Mouse (Mus musculus) heart, adult 18-20 months (tissue): ENCODE measurements at regions not wholly inside any gene's neighbourhood (a gene's known extent, or its start where the extent isn't known, plus 50 kb on each side); places are given as distances from the start of the nearest gene placed in this dataset.

ENCODE experiments used
- DNase-seq, 2 experiments: peaks; one replicate each; pipeline ENCODE4 v3.0.0; 2021 to 2022; ENCODE audit warnings: mixed read lengths in 1 of 2

DNA sequence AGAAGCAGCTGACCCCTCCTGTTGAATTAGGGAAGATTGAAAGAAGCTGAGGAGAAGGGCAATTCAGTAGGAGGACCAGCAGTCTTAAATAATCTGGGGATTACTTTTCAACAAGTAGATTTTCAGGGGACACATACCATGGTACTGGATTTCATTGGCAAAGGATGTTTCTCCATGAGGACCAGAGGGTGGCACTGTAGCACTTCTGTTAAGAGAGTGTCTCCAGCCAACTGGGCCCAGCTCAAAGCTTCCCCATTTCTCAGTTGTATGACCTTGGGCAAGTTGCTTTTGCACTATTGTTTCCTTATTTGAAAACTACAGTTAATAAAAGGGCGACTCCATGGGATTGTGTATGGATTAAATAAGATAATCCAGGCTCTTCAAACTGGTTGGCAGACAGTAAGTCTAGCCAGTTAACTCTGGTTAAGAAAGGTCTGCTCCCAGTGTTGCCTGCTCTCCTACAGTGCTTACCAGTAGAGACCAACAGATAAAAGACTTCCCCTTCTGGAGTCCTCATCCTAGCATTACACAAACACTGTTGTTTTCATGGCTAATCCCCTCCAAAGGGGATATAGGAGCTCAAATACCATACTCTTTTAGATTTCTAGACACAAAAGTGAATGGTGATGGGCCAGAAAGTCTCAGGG, 259.9 kb downstream of the Stim2 start:
- peak; percentile 35 for DNase-seq

DNA sequence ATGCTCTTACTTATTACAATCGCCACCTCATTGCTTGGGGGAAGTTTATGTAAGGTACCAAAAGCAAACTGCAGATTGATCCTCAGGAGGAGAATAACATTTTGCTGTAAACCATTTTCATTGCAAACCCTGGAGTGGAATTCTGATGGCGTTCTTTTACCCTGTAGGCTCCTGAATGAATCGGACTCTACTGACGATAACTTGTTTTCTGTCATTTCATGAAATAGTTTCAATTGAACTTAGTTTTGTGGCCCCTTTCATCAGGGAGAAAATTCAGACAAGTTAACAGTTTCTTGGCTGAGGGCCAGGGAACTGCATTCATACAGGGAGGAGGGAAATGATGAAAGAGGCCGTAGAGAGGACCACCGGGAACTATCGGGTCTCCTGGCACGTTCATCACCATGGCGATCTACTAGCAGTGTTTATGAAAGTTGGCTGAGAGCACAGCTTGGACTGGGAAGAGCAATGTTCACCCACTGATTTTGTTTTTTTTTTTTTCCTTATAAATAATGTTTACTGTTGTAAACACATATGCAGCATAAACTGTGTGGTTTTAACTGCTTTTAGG, 266.7 kb downstream of the Stim2 start:
- DNase-seq, result no peak

DNA sequence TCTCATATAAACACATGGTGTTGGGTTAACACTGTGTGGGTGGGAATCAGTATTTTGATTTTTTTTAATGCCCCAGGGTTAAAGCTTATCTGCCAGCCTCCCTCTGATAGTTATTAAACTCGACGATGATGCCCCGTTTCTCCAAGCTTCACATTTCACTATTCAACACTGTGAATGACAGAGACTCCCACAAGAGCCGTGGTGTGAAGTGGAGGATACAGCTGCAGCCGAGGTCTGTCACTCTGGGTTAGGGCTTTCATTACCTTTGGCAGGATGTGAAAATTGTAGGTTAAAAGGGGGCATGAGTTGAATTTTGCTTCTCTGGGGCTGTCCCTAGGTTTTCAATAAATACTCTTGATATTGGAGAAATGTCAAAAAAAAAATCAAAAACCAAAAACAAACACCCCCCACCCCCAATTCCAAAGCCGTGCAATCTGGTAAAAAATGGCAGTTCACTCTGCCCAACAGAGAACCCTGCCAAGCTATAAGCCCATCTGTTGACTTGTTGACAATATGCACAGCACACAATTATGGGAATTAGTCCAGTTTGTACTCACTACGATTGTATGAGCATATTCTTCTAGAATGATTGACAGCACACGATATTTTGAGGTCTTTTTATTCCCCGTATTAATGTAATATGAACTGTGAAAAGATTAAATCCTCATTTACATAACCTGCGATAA, 269.7 kb downstream of the Stim2 start:
- DNase-seq, result no peak

DNA sequence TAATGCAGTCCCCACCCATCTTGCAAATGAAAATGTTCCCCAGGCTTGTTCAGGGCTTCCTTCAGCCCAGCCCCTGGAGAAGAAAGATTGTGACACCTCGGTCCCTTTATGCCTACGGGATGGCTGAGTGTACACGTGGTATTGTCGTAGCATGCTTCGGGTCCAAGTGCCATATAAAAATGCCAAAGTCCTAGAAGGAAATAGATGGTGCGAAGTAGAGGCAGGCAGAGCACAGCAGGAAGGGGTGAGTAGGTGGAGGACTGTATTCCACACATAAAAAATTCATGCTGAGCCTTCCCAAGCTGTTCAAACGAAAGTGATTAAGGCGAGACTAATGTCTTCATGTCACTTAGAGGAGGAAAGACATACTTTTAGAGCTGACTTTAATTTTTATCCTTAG, 281.1 kb downstream of the Stim2 start:
- no peak for DNase-seq

DNA sequence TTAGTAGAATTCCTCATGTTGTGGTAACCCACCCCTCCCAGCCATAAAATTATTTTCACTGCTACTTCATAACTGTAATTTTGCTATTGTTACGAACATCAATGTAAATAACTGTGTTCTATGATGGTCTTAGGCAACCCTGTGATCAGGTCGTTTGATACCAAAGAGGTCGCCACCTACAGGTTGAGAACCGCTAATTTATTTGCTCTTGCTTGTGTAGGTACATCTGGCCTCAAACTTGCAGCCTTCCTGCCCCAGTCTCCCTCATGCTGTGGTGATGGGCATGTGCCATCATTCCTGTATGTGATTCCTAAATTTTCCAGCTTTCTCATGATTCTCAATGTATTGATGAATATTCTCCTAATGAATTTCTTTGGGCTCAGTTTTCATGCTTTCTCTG, 282.4 kb downstream of the Stim2 start:
- no peak for DNase-seq

DNA sequence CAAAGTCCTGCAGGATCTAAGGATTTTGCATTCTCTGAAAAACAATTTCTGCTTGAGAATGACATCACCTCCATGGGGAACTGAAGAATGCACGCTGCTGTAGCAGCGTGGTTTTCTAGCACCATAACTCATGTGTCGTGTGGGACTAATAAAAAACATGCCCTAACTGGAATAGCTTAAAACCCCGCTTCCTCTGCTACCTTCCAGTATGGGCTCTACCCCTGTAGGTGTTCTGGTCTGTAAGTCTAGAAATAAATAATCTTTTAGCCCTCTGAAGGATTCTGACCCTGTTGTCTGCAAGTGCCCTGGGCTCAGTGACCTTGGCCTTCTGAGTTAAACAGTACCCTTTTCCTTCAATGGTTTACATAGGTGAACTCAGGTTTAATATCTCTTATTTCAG, 282.8 kb downstream of the Stim2 start:
- DNase-seq, result no peak

DNA sequence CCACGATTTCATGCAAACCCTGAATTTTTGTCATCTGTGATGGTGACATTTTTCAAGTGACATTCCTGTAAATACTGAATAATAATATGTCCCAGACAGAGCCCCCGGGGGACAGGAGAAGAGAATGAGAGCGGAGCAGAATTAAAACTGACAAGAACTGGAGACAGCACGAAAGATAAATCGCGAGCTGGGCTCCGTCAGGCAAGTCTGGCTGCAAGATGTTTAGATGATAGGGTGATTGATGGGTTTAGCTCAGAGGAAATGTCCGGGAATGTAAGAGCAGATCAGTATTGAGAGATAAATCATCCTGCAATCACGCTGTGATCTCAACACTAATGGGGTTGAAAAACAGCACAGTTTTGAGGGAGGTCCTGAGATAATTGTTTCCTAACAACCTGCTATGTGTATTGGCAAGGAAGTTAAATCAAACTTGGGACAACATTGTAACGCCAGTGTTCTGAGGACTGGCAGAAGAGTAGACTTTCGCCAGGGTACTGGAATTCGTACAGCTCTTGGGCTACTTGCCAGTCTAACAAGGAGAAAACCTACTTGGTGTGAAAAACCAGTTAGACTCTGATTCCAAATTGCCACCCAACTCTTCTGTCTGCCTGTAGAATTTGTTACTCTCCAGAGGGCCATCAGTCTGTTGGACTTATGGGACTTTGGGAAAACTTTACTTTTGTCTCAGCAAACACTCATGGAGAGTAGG, 292.2 kb downstream of the Stim2 start:
- no peak for DNase-seq

DNA sequence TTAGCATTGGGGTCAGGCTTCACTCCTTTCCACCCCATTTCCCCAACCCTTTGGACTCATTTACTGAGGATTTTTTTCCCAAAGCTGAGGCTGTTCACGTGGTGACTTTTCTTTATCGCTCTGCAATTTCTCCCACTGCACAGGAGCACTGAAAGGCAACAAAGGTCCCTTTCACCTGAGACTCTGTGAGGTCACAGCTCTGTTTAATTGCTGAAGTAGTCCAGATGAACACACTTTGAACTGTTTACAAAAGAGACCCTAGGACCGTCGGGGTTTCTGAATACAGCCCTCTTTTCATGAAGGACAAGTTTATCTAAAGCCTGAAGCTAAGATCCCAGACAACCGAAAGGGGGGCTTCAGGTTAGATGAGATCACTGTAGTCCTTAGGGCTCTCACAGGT, 293.6 kb downstream of the Stim2 start:
- no peak for DNase-seq

DNA sequence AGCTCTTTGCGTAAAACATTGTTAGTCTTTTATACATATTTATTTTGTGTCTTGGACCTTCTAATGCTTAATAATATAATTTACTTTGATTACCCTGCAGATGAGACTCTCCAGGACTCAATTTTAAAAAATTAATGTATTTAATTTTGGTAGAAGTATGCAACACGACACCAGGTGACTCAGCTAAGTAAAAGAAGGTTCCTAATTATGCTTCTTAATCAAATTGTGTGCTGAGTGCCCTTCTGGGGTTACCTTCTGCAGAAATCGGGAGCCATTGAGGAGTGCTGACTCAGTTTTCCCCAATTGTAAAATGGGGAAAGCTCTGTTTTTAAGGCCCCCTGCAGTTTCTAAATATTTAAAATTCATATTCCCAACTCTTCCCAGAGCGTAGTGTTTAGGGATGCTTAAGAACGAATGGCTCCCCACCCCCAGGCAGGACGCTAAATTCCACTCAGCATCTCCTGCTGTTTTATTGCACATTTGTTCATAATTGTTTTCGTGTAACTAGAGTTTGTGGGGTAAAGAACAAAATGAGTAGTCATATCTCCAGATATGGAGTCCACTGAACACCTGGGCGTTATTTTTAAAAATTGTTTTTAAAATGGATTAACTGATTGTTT, 315.5 kb downstream of the Stim2 start:
- no peak for DNase-seq

DNA sequence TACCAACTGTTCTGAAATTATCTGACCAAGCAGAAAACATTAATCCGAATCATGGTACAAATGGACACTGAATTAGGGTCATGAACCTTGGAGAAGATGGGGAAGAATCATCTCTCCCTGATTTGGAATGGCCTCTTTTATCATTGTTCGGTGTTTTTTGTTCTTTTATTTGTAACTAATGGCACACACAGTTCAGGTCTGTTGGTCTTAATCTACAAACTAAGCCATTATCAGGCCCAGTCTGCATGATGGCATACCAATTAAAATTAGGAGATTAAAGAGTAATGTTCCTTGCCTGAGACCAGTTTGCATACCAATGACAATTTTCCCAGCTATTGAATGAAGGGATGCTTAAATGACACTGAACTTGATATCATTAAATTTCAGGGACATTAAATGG, 332.1 kb downstream of the Stim2 start:
- DNase-seq, result no peak

DNA sequence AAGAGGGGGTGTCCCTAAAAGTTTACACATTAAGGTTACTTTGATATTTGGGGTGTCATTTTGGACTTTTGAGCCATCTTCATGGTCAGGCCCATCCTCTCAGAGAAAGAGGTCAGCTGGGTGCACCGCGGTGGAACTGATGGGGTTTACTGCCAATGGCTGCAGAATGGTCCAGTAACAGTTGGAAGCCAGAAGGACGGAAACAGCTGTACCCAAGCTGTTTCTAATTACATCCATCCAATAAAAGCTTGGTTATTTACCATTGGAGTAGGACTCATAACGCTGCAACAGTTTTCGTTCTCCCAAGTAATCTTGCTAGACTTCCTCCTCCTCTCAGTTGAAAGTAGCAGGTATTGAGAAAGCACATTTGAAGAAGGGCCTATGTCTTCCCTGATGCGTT, 344.7 kb downstream of the Stim2 start:
- peak; percentile 20 to 29 for DNase-seq

DNA sequence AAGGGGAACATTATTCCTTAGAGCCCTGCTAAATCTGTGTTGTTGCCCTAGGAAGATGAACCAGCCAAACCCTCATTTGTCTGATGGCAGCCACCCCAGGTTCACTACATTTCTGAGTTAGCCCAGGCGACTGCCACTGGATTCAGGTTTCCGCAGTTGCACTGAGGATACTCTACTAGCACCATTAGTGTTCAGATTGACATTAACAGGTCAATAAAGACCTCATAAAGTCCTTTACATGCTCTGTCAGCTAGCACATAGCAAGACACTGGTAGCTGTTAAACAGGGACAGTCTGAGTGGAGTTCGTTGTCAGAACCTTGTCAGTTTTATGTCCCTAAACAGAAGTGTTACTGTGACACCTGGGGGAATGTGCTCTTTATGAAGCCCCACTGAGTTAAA, 345.1 kb downstream of the Stim2 start:
- DNase-seq, result no peak

DNA sequence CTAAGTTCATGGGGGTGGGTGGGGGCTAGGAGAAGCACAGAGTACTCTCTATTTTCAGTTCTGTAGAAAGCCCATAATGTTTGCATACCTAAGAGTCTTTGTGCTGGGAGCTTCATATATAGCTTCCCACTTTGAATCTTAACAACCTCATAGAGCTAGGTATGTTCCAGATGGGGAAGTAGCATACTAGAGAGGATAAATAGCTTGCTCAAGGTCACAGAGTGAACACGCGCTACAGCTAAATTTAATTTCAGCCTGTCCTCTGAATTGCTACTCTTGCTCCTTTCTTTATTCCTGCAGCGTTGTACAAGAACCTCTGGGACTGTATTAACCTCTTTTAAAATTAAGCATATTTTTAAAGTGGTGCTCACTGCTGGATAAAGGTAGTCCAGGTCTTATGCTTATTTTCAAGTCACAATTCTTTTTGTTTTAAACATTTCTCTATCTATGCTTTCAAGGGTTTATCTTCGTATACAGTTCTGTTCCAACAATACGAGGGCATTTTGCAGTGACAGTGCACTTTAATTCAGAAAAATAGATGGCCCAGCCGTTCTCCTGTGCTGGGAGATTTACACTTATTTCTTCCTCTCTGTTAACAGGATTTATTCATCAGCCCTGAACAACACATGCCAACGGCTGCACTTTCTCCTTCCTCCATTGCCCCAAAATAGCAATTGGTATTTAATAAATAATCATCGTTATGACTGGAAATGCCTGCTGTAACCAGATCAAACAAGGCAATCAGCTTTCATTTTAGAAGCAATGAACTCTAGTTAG, 350.7 kb downstream of the Stim2 start:
- DNase-seq, result no peak

DNA sequence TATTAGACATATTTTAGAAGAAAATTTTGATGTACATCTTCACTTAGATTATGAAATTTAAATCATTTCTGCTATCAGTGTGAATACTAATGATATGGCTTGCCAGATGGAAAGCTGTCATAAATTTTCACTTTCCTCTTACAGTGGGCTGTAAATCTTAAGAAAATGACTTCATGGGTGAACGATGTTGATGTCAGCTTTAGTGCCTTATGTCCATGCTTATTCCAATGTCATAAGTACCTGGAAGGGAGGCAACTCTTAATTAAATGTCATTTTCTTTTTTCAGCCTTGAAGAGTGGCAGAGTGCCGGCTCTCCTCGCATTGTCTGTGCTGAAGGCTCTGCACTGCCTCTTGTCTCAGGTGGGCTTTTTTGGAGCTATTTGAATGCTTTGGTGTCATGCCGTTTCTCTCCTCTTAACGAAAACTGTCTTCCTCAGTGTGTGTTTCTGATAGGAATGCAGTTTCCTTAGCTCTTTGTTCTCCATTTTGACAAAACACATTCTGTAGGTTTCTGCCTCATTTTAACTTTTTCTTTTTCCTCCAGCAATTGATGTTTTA, 351.6 kb downstream of the Stim2 start:
- no peak for DNase-seq

DNA sequence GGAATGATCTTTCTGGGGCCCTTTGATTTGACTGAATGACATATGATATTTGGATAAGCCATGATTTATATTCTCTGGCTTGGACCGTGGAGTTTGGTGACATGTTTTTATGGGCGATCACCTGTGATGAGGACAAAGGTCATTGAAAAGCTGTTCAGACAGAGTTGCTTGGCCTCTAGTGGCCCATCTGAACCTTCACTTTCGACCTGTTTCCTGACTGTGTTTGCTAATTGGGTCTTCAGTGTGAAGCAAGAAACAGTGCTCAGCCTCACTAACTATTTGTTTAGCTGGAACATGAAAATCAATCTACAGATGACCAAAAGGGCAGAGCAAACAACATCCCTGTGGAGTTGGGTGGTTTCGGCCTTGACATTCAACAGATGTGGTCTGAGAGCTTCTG, 357.8 kb downstream of the Stim2 start:
- DNase-seq, result no peak

DNA sequence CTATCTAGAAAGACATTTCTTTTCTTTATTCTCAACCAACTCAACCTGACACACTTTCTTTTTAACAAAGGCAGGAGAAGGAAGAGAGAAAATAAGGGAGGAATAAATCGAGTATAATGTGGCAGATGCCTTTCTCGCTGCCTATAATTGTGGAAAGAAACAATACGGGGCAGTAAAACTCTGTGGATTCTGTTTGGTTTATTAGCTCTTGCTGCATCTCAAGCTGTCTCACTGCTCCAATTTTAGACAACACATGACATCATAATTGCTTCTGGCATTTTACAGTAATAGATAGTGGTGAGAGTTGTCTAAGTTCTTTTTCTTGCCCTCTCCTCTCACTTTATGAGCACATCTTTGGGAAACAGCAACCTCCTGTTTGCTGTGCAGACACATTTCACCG, 359.2 kb downstream of the Stim2 start:
- DNase-seq, result no peak

DNA sequence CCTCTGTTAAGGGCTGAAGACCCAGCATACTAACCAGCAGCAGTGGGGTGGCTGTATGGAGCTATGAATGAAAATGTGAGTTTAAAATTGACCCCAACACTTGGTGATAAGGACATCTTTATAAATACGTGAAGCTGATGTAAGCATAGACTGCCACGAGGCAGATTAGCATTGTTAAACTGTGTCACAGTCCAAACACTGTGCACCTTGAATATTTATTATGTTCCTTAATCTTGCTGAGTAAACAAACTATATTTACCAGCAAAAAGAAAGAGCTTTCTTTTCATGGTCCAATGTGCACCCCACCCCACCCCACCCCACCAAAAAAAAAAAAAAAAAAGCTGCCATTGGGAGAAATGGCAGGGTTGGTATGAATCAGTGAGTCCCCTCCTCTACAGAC, 359.9 kb downstream of the Stim2 start:
- DNase-seq, result no peak
